Mouse (Mus musculus): ENCODE results near the gene 2210017I01Rik. TPM values are rescaled to one million over a fixed set of nuclear protein-coding genes. Genes with fewer than 3 reads are reported as not detected.

Gene 2210017I01Rik
- total RNA-seq (2021), result not detected

DNA sequence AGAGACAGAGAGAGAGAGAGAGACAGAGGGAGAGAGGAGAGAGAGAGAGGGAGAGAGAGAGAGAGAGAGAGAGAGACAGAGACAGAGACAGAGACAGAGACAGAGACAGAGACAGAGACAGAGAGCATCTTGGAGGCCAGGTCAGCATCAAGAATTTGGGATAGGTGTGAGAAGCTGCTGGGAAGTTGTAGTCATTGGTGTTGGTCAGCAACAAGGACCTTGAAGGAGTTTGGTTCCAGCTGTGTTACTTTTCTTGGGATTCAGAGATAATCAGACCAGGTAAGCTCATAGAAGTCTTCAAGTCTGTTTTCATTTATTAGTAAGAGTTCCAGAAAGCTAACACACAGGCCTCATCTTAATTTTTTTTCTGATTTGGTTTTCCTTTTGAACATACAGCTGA, at the start of gene 2210017I01Rik:
Gene 2210017I01Rik, minus strand, starts transcription at position 101 of the 400 bp plus-strand sequence.
- DNase-seq, result no peak
- intact Hi-C loops (cut with DNase I), result no loop called here

DNA sequence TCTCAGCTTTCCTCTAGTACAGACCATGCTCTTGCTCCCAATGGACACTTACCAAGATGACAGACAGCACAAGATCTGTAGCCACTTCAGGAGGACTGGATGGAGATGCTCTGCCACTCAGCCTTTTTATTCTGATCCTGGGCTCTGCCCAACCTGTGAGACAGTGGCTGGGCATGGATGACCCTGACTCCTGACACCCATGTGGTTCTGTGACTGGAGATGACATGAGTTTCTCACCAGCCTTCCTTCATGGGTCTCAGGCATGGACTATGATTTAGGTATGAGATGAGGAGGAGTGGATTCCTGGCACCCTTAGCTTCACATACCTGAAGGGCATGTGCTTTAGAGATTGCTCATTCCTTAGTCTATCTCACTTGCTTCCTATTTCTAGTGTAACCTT, 49.5 kb upstream of the 2210017I01Rik start, which contains the start of gene Lce1b:
Gene Lce1b, minus strand, starts transcription at position 101 of the 400 bp plus-strand sequence.
- intact Hi-C loops (cut with DNase I), result no loop called here
- DNase-seq, result no peak

DNA sequence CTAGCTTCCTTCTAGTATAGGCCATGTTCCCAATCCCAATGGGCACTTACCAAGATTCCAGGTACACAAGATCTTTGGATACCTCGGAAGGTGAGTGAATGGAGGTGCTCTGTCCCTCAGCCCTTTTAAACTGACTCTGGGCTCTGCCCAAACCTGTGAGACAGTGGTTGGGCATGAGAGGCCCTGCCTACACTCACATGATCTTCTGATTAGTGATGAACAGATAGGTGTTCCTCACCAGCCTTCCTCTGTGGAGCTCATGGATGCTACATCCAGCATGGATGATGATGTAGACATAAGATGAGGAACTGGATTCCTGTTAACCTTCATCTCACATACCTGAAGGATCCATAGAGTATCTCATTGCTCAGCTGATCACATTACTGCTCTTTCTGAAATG, 40.9 kb upstream of the 2210017I01Rik start, which contains the start of gene Lce1a1:
Gene Lce1a1, minus strand, starts transcription at position 101 of the 400 bp plus-strand sequence.
- DNase-seq, result no peak
- intact Hi-C loops (cut with DNase I), result no loop called here

DNA sequence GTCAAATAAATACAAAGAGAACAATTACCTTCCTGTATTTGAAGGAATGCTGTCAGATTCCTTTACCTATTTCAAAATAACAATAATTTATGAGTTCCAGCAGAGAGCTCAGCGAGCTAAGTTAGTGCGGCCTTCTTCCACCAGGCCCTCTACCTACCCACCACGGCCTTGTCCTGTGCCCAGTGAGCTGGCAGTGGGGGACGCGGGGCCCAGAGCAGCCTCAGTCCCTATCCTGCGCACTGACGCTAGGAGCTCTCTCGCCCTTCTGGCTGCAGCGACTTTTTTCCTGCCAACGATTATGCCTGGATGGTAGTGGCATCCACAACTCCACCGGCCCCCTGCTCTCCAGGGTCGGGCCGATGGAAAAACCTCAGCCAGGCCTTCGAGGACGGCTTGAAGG, 32.6 kb upstream of the 2210017I01Rik start:
- intact Hi-C loops (cut with DNase I), result no loop called here
- no peak for DNase-seq

DNA sequence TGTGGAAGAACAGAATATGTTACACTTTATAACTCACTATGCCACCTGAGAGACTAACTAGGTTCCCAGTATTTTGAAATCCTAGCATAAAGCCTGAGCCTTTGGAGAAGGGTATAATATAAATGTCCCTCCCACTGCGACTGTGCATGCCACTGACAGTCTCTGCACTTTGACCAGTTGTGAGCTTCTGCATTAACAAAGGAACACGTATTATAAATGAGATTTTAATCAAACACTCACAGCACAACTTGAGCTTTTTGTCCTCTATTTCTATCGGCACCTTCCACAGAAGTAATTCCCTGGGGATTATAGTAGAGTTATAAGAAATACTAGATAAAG, 31.3 kb upstream of the 2210017I01Rik start:
- intact Hi-C loops (cut with DNase I), result no loop called here
- DNase-seq, result no peak

DNA sequence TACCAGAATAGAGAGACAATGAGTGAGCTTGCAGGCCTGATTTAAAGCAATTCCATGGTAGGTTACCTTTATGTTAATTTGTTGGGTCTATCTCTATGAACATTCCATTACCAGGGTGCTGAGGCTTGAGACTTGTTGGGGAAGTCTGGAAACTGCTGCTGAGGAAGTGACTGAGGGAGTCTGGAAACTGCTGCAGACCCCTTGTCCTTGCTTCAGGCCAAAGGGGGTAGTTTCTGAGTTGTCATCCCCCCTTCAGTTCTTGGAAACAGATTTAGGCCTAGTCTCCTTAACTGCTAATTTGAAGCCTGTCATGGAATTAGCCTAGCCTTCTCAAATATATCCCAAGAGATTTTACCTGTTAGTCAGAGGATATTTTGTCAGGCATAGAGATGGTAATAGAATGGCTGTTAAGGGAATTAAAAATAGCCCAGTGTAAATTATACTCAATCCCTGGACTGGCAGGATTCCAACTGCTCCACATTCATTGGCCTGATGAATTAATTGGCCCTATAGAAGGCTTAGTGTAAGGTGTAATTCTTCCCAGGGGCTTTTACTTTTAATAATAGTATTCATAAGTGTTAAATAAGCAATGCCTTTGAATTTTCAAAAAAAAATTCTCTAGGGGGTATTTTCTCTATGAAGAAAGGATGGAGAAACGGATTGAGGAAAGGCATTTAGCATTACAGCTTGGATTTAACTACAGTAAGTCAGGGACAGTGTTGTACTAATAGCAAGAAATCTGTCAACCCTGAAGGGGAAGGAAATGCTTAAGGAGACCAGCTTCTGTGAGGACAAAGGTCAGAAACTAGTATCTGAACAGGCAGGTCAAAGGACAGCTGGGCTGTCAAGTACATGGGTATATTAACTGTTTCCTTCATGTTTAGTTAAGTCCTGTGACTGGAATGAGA, 30.7 kb upstream of the 2210017I01Rik start:
- intact Hi-C loops (cut with DNase I), result no loop called here
- DNase-seq, result no peak

DNA sequence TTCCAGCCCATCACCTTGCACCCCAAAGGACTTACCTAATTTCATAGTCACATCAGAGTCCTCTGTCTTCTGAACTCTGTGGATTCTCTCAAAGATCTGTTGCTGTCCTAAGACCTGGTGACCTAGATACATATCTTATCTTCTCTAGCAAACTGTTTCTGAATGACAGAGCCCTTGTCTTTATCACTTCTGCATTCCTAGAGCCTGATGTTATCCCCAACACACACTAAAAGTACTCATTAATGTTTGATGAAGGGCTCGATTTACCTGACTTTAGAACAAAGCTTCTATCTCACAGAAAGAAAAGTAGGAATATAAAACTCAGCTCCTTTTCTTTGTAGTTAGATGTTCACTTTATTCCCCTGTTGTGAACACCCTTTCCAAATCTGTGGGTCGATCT, 14.3 kb upstream of the 2210017I01Rik start, which contains the start of gene Lce6a:
Gene Lce6a, minus strand, starts transcription at position 101 of the 400 bp plus-strand sequence.
- intact Hi-C loops (cut with DNase I), result no loop called here
- no peak for DNase-seq

DNA sequence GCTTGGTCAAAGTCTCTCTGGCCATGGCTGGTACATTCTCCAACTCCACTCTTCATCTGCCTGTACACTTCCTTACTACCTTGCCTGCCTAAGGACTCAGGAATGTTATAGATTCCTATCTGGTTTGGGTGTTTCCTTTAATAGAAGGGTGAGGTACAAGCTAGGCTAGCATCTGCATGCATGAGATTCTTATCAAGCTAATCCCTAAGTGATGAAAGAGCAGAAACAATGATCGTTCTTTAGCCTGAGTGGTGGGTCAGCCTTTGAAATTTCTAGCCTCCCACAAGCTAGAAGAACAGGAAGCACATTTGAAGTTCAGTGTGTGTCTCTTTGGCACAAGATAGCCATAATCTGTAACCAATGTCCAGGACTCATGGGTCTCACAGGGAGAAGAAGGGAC, 2.5 kb upstream of the 2210017I01Rik start:
- intact Hi-C loops (cut with DNase I), result no loop called here

DNA sequence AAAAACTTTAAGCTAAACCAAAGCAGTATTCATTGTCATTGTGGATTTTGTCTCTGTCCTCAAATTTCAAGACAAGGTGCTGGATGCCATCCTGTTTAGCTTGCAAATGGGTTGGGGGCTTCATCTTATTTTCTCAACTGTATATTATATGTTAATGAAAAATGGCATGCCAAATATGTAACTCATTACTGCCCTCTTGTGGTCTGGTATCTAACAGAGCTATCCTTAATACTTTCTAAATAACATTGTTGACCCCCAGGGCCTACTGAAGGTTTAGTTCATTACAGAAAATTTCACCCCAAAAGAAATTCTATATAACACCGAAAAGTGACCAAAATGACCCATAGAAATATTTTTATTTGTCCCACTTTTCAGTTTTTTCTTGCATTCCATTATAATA, 5.1 kb downstream of the 2210017I01Rik start:
- intact Hi-C loops (cut with DNase I), result no loop called here
- DNase-seq, result no peak

More for the DNA sequence above, 2.5 kb upstream of the 2210017I01Rik start:
- DNase-seq, result no peak

DNA sequence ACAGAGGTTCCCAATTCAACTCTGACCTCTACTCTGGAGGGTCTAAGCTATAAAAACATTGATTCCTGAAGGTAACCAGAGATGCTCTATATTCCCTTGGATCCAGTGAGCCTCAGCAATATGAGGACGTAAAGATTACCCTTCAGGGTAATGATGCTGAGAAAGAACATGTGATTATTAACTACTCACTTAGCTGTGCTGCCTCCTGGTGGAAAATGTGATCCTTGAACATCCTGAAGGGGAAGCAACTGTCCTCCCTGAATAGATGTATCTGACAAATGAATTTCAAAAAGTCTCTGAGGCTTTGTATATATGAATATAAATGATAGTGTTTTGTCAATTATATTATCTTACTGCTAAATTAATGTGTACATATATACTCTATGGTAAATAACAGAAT, 6.8 kb downstream of the 2210017I01Rik start:
- intact Hi-C loops (cut with DNase I), result no loop called here

DNA sequence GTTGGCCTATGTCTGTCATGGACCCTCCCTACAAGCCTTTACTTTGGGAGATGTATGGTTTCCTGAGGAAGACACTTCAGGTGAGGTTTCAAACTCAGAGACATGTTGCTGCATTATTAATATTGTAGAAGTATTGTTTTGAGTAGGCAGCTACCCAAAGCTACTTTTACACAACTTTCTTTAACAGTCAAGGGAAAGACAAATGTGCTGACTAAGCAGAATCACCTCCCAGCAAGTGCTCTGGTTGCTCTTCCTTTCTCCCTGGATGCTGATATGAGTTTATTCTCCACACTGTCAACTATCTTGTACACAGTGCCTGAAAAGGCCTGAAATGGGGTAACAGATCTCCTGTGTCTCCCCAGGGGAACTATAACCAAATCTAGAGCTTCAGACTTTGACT, 7.3 kb downstream of the 2210017I01Rik start:
- intact Hi-C loops (cut with DNase I), result no loop called here
- no peak for DNase-seq

More for the DNA sequence above, 6.8 kb downstream of the 2210017I01Rik start:
- DNase-seq, result no peak

DNA sequence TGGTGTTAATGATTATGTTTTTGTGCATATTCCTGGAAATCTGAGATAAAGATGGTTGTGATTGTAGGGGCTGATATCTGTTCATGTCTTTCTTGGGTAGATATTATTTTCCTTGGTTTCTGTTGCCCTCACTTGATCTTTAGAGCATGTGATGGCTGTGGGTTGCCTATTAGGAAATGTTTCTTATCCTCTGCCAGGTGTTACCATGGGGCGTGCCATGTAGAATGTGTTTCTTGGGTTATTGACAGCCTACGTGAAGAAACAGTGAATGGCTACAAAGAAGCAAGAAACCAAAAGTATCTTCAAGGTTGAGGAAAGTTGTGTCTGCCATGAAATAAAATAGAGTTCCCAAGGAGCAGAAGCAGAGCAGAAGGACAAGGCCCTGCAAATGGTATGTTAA, 8.9 kb downstream of the 2210017I01Rik start:
- intact Hi-C loops (cut with DNase I), result no loop called here
- DNase-seq, result no peak

DNA sequence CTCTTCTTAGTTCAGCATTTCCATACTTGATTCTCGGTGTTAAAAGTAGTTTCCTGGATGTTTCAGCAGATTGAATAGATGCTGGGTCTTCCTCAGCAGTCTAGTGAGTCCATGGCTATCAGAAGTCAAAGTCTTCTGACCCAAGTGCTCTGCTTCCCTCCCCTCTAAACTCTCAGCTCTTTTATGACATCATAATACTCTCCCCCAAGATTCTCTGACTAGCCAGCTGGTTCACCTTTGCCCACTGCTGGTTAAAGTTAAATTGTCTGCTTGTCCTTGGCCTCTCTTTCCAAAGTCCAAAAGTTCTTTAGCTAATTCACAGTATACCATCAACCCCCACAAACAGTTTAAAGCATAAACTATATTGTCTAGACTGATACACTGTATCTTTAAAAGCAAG, 18.4 kb downstream of the 2210017I01Rik start, which contains the start of gene Smcp:
Gene Smcp, minus strand, starts transcription at position 140 of the 400 bp plus-strand sequence.
- intact Hi-C loops (cut with DNase I), result no loop called here

DNA sequence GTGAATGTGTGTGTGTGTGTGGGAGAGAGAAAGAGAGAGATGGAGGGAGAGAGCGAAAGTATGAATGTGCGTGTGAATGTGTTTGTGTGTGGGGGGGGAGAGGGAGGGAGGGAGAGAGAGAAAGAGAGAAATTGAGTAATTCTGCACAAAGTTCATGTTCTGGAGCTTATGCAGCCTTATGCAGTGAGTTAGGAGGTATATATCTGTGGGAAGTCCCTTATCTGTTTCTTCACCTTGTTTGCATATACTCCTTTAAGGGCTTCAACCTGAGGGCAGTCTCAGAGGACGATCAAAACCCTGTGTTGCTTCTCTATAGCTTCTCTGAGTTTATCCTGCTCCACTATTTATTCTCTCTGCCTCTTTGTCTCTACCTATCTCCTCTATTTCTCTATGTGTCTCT, 20.1 kb downstream of the 2210017I01Rik start:
- DNase-seq, result no peak
- intact Hi-C loops (cut with DNase I), result no loop called here

More for the DNA sequence above, 18.4 kb downstream of the 2210017I01Rik start, which contains the start of gene Smcp:
- no peak for DNase-seq

DNA sequence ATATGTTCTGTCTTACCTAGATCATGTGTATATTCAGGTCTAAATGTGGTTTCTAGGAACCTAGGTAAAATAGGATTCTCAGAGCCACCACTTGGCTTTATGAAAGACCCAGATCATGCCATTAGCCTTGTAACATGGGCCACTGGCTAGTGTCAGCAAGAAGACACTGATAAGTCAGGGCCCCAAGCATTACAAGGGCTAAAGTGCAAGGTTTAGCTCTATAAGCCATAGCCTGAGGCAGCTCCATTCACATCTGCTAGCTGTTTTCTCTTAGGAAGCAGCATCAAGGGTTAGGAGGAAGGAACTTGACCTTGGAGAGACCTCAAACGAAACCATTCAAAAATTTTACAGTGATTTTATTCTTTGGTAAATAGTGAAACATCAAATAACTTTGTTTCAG, 22.2 kb downstream of the 2210017I01Rik start:
- DNase-seq, result no peak
- intact Hi-C loops (cut with DNase I), result no loop called here

DNA sequence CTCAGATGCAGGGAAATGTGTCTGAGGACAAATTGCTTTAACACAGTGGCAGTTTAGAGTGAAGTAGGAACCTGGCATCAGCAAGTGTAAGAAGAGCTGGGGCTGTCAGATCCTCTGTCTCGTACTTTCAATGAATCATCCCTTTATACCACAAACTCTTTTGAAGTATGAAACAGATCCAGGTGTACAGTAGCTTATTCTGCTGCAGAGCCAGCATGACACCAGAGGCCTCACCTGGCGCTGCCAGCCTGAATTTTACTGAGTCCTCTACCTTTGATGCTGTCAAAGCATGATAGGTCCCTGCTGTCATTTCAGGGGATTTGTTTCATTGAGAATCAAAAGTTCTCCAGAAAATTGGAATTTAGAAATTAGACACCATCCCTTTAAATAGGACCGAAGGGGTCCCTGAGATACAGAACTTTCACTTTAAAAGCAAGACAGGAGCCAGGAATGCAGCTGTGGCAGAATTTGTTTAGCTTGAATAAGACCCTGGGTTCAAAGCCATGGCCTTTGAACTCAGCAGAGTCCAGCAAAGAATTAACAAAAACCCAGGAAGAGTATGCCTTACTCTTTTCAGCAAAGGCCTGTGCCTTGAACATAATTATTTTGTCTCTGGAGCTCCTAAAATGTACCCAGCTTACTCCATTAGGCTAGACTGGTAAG, 24.0 kb downstream of the 2210017I01Rik start:
- DNase-seq, result no peak
- intact Hi-C loops (cut with DNase I), result no loop called here

DNA sequence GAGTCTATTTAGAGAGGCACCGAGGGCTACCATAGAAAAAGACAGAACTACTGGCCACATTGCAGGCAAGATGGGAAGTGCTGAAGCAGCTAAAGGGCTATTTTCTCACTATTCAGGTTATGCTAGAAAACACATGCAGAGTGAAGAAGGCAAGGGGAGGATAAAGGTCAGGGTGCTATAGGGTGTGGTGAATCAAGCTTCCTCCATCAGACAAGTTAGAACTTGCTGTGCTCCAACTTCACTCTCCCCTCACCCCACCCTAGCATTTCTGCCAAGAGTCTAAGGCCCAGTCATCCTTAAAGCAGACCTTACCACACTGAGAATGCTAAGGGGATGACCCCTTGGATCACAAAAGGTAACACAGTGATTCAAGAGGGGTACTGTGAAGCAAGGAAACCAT, 27.8 kb downstream of the 2210017I01Rik start:
- no peak for DNase-seq
- intact Hi-C loops (cut with DNase I), result no loop called here

DNA sequence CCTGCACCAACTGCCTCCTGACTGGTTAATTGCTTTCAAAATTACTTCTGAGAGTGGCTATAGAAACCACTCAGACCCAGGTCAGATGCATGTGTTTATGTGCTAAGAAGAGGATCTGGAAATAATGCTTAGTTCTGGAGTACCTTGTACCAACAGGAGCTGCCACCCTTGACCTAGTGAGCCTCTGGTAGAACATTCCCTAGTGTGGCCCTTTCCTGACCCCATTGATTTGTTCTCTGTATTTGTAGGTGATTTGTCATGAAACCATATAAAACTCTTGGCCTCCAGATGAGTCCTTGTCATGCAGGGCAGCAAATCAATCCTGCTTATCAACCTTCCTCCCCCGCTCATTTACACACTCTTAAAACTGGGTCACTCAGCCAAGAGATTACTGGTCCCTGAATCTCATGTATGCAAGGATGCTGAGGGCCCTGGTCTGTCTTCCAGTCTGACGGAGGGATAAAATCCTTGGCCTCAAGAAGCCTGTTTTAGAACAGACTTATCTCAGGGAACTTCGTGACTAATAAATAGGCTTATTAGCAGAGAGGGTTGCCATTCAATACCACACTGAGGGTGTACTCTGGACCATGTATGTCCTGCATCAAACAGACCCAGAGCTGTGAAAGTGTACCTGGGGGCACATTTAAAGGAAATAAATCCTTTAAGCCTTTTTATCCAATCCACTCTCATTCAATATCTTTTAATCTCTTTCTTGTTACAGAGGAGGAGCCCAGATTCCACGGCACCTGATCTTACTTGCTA, 28.5 kb downstream of the 2210017I01Rik start:
- intact Hi-C loops (cut with DNase I), result no loop called here
- DNase-seq, result no peak

DNA sequence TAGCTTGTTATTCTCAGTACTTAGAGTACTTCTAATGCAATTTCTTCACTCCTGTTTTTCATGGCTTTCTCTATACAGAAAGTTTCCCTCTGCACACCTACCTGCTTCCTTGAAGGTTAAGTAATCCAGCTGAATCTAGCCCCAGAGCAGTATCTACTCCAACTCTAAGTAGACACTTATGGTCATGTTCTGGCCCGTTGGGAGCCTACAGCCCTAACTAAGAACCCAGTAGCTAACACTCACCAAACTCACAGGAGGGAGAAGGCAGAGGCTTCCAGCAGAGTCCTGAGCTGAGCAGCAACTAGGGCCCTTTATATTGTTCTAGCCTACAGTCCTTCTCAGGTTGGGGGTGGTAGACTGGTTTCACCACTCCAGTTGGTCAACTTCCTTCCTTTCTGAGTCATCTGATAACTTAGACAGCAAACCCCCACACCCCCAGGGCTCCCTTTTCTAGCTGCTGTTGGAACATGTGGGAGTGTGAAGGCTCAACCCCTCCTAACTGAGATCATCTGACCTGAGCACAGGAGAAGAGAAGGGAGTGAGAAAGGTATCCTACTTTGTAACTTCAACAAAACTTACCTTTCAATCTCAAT, 33.7 kb downstream of the 2210017I01Rik start, which contains the start of gene Ivl:
Gene Ivl, minus strand, starts transcription at position 287 of the 593 bp plus-strand sequence.
- DNase-seq, result no peak
- intact Hi-C loops (cut with DNase I), result no loop called here

DNA sequence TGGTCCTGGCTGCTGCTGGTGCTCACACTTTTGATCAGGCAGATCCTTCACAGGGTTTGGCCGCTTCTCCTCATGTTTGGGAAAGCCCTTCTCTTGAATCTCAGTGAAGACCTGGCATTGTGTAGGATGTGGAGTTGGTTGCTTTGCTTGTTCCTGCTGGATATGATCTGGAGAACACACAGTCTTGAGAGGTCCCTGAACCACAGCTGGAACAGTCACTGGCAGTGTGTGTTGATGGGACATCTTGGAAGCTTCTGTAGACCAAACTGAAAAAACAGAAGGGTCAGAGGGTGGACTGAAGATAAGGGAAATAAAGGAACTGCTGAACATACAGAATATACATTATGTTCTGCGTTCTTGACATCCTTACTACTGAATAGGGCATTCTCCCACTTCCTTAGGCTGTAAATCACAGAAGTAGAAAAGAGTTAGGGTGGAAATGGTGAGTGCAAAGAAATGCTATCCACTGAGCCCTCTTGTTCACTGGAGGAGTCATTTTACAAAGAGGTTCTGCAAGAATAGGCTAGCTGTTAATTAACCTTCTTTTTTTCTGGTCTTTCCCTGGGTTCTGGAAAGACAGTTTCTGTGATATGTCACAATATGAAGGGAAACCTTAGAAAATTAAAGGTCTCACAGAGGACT, 34.7 kb downstream of the 2210017I01Rik start:
- intact Hi-C loops (cut with DNase I), result no loop called here
- DNase-seq, result no peak

Measured in left cerebral cortex, postnatal 4 days (tissue).